Mouse (Mus musculus) embryonic facial prominence, embryonic 11.5 days (tissue): ENCODE data around the gene Miox. TPM values are rescaled to one million over a fixed set of nuclear protein-coding genes. Genes with fewer than 3 reads are reported as not detected.

ENCODE experiments used
- ATAC-seq: fragments of 200-750 bp; cut with Nextera tagmentation; replicated peaks from 2 replicates; pipeline ENCODE4 v1.8.0; 2017; ENCODE audit warnings: low read depth; ENCODE audit not compliant: insufficient number of reproducible peaks, low FRiP score, low TSS enrichment
- DNase-seq: peaks from one replicate; pipeline ENCODE4 v3.0.0-alpha.2; 2015; ENCODE audit warnings: low spot score
- H3K27ac ChIP-seq: fragments of 300-500 bp; sonication (generic); replicated peaks from 2 replicates; pipeline ENCODE4 v1.5.1; 2014; ENCODE audit warnings: mild to moderate bottlenecking, low read depth, low read length, control low read depth
- H3K27me3 ChIP-seq: fragments of 300-500 bp; sonication (generic); 2 replicates; pipeline ENCODE4 v1.6.1; 2014; ENCODE audit warnings: mild to moderate bottlenecking, low read length, moderate library complexity, mixed read lengths; ENCODE audit not compliant: control insufficient read depth, insufficient read depth
- H3K36me3 ChIP-seq: fragments of 300-500 bp; sonication (generic); replicated peaks from 2 replicates; pipeline ENCODE4 v1.6.1; 2014; ENCODE audit warnings: low read depth, mild to moderate bottlenecking, low read length, moderate library complexity, mixed read lengths; ENCODE audit not compliant: control insufficient read depth, insufficient read depth
- H3K4me1 ChIP-seq: fragments of 300-500 bp; sonication (generic); 2 replicates; pipeline ENCODE4 v1.6.1; 2014; ENCODE audit warnings: low read length, mixed read lengths; ENCODE audit not compliant: control insufficient read depth, insufficient read depth
- H3K4me2 ChIP-seq: fragments of 300-500 bp; sonication (generic); 2 replicates; pipeline ENCODE4 v1.6.1; 2014; ENCODE audit warnings: low read depth, mild to moderate bottlenecking, control low read depth, low read length, moderate library complexity
- H3K4me3 ChIP-seq: fragments of 300-500 bp; sonication (generic); 2 replicates; pipeline ENCODE4 v1.5.1; 2014; ENCODE audit warnings: low read depth, low read length, control low read depth
- H3K9ac ChIP-seq: fragments of 300-500 bp; sonication (generic); replicated peaks from 2 replicates; pipeline ENCODE4 v1.6.1; 2014; ENCODE audit warnings: mild to moderate bottlenecking, control low read depth, low read length
- H3K9me3 ChIP-seq: fragments of 300-500 bp; sonication (generic); replicated peaks from 2 replicates; pipeline ENCODE4 v1.6.1; 2016; ENCODE audit warnings: mild to moderate bottlenecking, low read length, inconsistent platforms, mixed read lengths; ENCODE audit not compliant: control insufficient read depth
- WGBS: fragments of 180-500 bp; shearing (Covaris S2); extraction: QIAGEN DNeasy Blood & Tissue Kit; methylation state at CpG from one replicate; pipeline ENCODE4 v1.1.7; 2014; 5-methylcytosine and 5-hydroxymethylcytosine counted together
- microRNA-seq: library from miRNA; unstranded; fragments of <30 nt; microRNA quantifications from one replicate; pipeline ENCODE4, GENCODE M21; 2016; ENCODE audit warnings: borderline number of aligned reads
- polyA plus RNA-seq: library from polyadenylated mRNA; unstranded; fragments of >200 nt; fragmentation: Nextera tagmentation; extraction: Ambion mirVana; gene quantifications from 2 replicates; pipeline ENCODE4 v1.2.1, GENCODE M21; 2014

The Miox gene
- polyA plus RNA-seq, 1 experiment from 2014 or later = not detected

DNA sequence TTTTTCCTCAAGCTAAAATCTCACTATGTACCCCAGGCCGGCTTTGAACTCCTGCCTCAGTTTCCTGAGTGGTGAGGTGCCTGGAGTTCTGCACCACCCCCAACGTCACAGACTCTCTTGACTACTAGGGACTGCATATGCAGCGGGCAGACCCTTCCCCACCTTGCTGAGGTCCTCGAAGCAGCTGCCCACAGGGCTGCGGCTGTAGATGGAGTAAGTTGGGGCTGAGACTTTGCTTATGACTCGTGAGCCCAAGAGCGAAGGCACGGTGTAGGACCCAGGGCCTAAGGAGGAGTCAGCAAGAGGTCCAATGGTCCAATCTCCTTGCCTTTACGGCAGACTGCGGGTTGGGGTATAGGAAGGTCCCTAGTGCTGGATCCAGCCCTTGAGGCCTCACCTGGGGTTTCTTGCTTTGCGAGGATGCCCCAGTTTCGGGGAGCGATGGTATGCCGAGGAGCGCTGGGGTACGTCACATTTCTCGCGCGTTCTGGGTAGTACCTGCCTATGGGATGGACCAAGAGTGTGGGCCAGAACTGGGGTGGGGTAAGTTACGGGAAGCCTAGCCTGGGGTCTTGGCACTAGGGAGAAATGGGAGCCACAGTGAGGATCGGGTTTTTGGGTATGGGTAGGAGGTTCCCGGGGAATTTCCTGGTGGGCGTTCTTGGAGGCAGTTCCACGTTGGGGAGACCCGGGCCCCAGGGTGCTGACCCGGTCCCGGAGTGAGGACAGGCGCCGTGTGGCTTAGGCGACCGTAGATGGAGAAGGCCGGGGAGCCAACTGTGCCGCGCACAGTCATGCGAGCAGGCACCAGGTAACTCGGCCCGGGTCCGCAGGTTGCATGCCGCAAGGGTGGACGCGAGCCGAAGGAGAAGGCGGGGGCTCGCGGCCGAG is 44.0 kb downstream of the Miox start:
- WGBS = 12% methylated on average over 41 of the region's 46 CpGs
- peaks cover 35% of the 10 kb centered on the region for H3K27me3 ChIP-seq
- no peaks in the 10 kb centered on the region for H3K36me3 ChIP-seq
- no peak overlapping the region for H3K9ac ChIP-seq
- no peak overlapping the region for H3K27ac ChIP-seq
- ATAC-seq (no peak), DNase-seq (no peak)
- peak overlapping the region; percentile 30 for H3K4me3 ChIP-seq
- H3K4me1 ChIP-seq = peaks cover 4% of the 10 kb centered on the region; the same call in 1 of the 2 replicates
- no peaks in the 10 kb centered on the region for H3K9me3 ChIP-seq
- H3K4me2 ChIP-seq = peak overlapping the region; percentile 49

DNA sequence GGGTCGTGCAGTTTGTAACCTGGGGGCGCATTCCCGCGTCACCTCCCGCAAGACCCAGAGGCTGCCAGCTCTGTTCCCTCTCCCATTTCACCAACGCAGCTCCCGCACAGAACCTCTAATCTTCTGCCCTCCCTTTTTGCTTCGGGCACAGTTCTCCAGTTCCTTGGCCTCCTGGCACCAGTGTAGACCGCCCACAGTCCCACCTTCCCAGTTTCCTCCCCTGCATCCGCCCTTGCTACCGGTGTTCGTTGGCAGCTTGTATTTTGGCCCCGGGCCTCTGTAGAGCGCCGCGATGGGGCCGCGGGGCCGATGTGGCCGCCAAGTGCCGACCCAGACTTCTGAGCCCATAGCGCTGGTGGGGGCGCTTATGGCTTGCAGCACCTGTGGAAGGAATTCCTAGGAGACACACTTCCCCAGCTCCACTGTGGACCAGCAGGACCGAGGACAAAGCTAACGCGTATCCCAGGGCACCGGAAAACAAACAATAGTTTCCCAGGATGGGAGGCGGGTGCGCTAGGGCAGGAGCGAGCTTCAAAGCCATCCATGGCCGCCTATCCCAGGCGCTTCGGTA is 44.7 kb downstream of the Miox start, which contains the start of gene Odf3b:
Gene Odf3b (minus strand): TSS at position 452 of the 571 bp plus-strand sequence.
- WGBS = under 1% methylated on average over 29 of the region's 33 CpGs
- Histone ChIP-seq H3K9me3 (no peaks in the 10 kb centered on the region), H3K36me3 (no peaks in the 10 kb centered on the region), H3K4me2 (peak within 1 kb of the TSS; percentile 49), H3K27ac (no peak within 1 kb of the TSS), H3K4me3 (peak within 1 kb of the TSS; percentile 30), H3K9ac (no peak within 1 kb of the TSS; the same call in 1 of the 2 replicates), H3K27me3 (peaks cover 35% of the 10 kb centered on the region), H3K4me1 (peaks cover 4% of the 10 kb centered on the region; the same call in 1 of the 2 replicates)
- peak; percentile 33 for DNase-seq
- no peak for ATAC-seq

DNA sequence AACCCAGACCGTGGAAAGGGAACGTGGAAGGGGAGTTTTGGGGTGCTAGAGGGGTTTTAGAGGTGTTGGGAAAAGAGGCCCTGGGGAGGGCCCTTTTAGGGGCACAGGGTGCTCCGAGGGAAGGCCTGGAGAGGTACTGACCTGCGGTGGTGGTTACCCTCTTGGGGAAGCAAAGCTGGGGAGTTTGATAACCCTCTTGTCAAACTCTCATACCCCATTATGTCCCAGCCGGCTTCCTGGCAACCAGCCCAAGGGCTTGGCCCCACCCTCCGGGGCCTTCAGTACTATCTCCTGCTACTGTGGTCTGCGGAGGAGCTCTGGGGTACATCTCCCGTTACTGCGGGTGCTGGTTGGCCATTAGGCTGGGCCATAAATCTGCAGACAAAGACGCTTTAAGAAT is 45.2 kb downstream of the Miox start:
- Histone ChIP-seq H3K9ac (no peak overlapping the region), H3K4me3 (peak overlapping the region; percentile 30), H3K4me1 (peaks cover 4% of the 10 kb centered on the region; the same call in 1 of the 2 replicates), H3K27me3 (peaks cover 35% of the 10 kb centered on the region), H3K27ac (no peak overlapping the region), H3K36me3 (no peaks in the 10 kb centered on the region), H3K9me3 (no peaks in the 10 kb centered on the region), H3K4me2 (peak overlapping the region; percentile 49; the same call in 1 of the 2 replicates)
- WGBS = 16% methylated on average over 10 of the region's 10 CpGs
- ATAC-seq (no peak), DNase-seq (no peak)

DNA sequence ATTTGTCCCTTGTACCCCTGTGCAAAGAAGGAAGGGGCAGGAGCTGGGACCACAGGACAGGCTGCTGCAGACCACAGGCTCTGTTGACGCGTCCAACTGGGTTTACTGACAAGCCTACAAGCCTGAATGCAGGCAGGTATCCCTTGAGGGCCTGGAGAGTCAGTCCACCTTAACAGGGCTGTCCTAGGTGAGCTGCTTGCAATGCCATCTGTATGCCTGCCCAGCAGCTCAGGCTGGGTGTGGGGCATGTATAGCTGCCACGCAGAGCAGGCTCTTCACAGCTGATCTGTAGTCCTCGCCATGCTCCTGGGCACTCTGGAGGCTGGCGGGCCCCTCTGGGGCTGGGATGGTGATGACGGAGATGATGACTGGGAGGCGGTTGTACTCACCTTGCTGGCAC is 50.4 kb downstream of the Miox start, which contains the start of gene Klhdc7b:
Gene Klhdc7b (plus strand): TSS at position 301 of the 400 bp plus-strand sequence.
- Histone ChIP-seq H3K27me3 (peaks cover 5% of the 10 kb centered on the region), H3K4me2 (no peak within 1 kb of the TSS), H3K36me3 (no peaks in the 10 kb centered on the region), H3K9me3 (no peaks in the 10 kb centered on the region), H3K4me3 (no peak within 1 kb of the TSS), H3K9ac (no peak within 1 kb of the TSS), H3K4me1 (no peaks in the 10 kb centered on the region), H3K27ac (no peak within 1 kb of the TSS)
- 84% methylated on average over 7 of the region's 7 CpGs for WGBS
- ATAC-seq (no peak), DNase-seq (no peak)

Small RNAs within 50 kb of the gene (microRNA-seq; reads per million reads assigned to microRNA genes)
- gene Mir6959 = not detected

Other genes starting within 250 kb of the Miox start
- gene Selenoo, start 245.3 kb upstream of the Miox start, polyA plus RNA-seq = 17.2 and 17.7 TPM in 2 replicates
- 15.6 and 17.0 TPM in 2 replicates for gene Tubgcp6, start 211.3 kb upstream of the Miox start, polyA plus RNA-seq
- gene Hdac10, start 205.7 kb upstream of the Miox start, polyA plus RNA-seq = 10.3 and 11.3 TPM in 2 replicates
- gene Mapk12, start 193.7 kb upstream of the Miox start, polyA plus RNA-seq = 10.1 and 11.9 TPM in 2 replicates
- gene Mapk11, start 184.8 kb upstream of the Miox start, polyA plus RNA-seq = 12.7 and 13.5 TPM in 2 replicates
- 113 and 122 TPM in 2 replicates for gene Plxnb2, start 153.6 kb upstream of the Miox start, polyA plus RNA-seq
- gene Dennd6b, start 137.9 kb upstream of the Miox start, polyA plus RNA-seq = 14.9 and 18.6 TPM in 2 replicates
- 22.8 and 25.1 TPM in 2 replicates for gene Ppp6r2, start 122.8 kb upstream of the Miox start, polyA plus RNA-seq
- 39.0 and 49.7 TPM in 2 replicates for gene Sbf1, start 19.1 kb upstream of the Miox start, polyA plus RNA-seq
- 0.26 TPM in 1 of 2 replicates, not detected in the other for gene Adm2, start 11.7 kb upstream of the Miox start, polyA plus RNA-seq
- gene Lmf2, start 21.3 kb downstream of the Miox start, polyA plus RNA-seq = 21.6 and 33.5 TPM in 2 replicates
- 158 and 171 TPM in 2 replicates for gene Ncaph2, start 21.3 kb downstream of the Miox start, polyA plus RNA-seq
- gene Sco2, start 39.4 kb downstream of the Miox start, polyA plus RNA-seq = 4.8 and 5.2 TPM in 2 replicates
- gene Tymp, start 42.6 kb downstream of the Miox start, polyA plus RNA-seq = 1.4 and 2.1 TPM in 2 replicates
- gene Odf3b, start 44.9 kb downstream of the Miox start, polyA plus RNA-seq = 0.38 and 0.45 TPM in 2 replicates
- gene Klhdc7b, start 50.5 kb downstream of the Miox start, polyA plus RNA-seq = not detected in 2 replicates
- gene Syce3, start 76.1 kb downstream of the Miox start, polyA plus RNA-seq = not detected in 2 replicates
- 0.22 and 0.69 TPM in 2 replicates for gene Cpt1b, start 91.5 kb downstream of the Miox start, polyA plus RNA-seq
- 0.63 and 2.3 TPM in 2 replicates for gene C730034F03Rik, start 95.2 kb downstream of the Miox start, polyA plus RNA-seq
- gene Gm44502, start 95.3 kb downstream of the Miox start, polyA plus RNA-seq = 0.15 TPM in 1 of 2 replicates, not detected in the other
- 42.2 and 46.5 TPM in 2 replicates for gene Chkb, start 95.5 kb downstream of the Miox start, polyA plus RNA-seq
- 5.4 and 6.4 TPM in 2 replicates for gene Mapk8ip2, start 119.5 kb downstream of the Miox start, polyA plus RNA-seq
- 7.5 and 9.3 TPM in 2 replicates for gene Arsa, start 143.0 kb downstream of the Miox start, polyA plus RNA-seq
- 1.5 and 1.6 TPM in 2 replicates for gene Shank3, start 165.2 kb downstream of the Miox start, polyA plus RNA-seq
- gene Acr, start 233.9 kb downstream of the Miox start, polyA plus RNA-seq = 0.24 TPM in 1 of 2 replicates, not detected in the other